Mouse (Mus musculus) kidney, postnatal 36 days (tissue): ENCODE data around the gene Lnx2.

Source experiments
- DNase-seq, 2 experiments: peaks; one replicate each; pipeline ENCODE4 v3.0.0; 2021 to 2022; ENCODE audit warnings: mixed read lengths in 2 of 2

The Lnx2 gene

DNA sequence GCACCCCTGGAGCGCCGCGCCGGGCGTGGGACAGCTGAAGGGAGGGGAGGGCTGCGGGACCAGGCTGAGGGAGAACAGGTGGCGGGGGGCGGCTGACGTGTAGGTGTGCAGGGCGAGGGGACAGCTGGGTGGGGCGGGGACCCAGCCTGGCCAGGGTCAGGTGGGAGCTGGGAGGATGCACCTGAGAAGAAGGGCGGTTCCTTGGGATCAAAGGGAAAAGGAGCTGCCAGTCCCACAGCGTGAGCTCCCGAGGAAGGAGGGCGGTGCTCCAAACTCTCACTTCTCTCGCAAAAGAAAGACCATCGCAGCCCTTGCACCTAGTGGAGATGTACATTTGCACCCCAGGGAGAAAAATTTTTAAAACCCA, 396 bp upstream of the Lnx2 start, which contains the start of gene Polr1d:
TSS of gene Polr1d (plus strand) at position 252 of the 367 bp plus-strand sequence.
- DNase-seq = no peak

DNA sequence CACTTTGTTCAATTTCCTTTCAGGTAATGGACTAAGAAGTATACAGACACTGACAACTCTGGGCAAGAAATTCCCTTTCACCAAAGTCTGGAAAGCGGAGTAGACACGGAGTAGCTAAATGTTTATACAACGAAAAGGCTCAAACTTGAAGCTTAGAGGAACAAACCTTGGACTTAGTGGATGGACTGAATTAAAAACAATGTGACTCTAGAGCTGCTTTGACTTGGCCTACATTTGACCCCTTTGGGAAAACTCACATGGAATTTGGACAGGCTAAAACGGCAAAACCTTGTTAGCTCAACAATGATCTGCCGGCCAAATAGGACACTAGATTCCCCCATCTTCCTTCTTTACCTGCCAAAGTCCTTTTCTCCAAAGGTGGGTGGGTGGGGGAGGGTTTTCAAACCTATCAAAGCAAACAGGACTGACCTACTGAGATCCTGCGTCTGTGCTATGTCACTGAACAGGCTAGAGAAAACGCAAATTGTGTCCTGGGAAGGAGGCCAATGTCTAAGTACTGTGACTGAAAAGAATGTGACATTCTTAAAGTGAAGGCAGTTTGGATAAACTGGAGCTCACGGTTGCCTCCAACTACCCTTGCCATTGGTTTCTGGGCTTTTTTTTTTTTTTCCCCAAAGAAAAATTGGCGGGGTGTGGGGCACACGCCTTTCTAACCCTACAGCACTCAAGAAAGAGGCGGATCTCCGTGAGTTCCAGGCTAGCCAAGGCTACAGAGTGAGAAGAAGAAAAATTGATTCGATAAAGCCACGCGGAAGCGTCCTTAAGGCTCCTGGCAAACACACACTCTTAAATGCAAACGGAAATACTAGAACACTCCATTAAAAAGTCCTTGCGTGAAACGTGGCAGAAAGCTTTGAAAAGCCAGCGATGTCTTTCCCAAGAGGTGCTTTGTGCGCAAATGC, 1.0 kb downstream of the Lnx2 start:
- DNase-seq = peak; percentile 55 to 65

GRCm38 (mm10) chr5:147073805-147074204, 2.6 kb downstream of the Lnx2 start:
- no peak for DNase-seq

DNA sequence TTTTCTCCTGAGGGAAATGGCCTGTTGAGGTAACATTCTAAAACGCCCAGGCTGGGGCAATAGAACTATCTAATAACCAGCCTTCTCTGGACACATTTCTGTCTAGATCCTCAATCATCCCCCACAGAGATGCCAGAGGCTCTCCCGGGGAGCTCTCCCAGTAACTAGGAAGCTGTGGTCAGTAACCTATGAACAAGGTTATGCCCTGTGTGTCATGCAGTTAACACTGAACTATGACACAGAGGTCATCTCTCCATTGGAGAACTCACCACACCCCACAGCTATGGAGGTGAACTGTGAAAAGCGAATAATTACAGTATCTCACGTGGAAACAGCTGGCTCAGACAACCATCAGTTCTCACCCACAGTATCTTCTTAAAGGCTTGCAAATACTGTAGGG, 4.5 kb downstream of the Lnx2 start:
- peak; percentile 49 to 60 for DNase-seq

GRCm38 (mm10) chr5:147070791-147071516, 5.4 kb downstream of the Lnx2 start:
- DNase-seq = peak; percentile 70 to 73

GRCm38 (mm10) chr5:147068876-147069275, 7.5 kb downstream of the Lnx2 start:
- no peak for DNase-seq

DNA sequence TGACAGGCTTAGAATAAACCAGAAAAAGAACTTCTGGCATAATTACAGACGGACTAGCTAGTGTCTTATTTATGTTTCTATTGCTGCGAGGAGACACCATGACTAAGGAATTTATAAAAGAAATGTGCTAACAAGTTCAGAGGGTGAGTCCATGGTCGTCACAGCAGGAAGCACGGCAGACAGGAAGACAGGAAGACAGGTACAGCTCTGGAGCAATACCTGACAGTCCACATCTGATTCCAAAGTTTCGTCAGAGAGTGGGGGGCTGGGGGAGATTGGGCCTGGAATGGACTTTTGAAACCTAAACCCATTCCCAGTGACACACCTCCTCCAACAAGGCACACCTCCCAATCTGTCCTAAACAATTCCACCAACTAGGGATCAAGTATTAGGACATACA, 9.4 kb downstream of the Lnx2 start:
- no peak for DNase-seq

DNA sequence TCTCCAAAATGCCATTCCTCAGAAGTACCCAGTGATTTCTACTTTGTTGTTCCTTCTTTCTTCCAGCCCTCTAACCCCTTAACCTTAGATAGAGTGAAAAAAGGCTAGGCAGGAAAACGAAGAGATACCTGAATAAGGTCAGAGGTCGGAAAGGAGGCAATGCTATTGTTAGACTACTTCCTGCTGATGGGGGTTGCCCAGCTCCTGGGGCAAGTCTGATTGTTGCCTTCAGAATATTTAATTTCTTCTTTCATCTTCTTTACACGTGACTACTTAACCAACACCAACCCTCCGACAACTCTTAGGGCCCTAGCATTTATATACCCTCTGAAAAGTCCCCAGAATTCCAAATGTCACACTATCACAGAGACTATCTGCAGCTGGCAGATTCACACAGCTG, 10.3 kb downstream of the Lnx2 start:
- no peak for DNase-seq

DNA sequence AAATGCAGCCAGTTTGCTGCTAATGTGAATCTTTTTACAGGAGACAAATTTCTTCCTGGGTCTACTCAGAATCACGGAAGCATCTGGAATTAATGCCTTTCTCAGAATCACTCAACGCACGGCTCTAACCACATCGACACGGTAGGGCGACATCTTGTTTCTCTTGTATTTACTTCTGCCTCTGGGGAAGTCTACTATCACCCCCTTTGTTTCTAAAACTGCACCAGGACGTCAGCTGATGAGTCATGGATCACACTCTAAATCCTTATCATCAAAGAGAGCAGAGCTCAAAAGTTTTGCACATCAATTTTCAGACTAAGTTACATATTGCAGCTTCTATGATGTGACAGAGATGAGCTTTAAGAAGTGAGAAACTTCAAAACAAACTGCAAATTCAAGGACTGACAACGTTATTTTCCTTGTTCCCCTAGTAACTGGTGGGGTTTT, 13.1 kb downstream of the Lnx2 start:
- DNase-seq = no peak

GRCm38 (mm10) chr5:147060024-147060423, 16.4 kb downstream of the Lnx2 start:
- no peak for DNase-seq

- no peak for DNase-seq
Measured at GRCm38 (mm10) chr5:147059319-147059718, 17.1 kb downstream of the Lnx2 start.

DNA sequence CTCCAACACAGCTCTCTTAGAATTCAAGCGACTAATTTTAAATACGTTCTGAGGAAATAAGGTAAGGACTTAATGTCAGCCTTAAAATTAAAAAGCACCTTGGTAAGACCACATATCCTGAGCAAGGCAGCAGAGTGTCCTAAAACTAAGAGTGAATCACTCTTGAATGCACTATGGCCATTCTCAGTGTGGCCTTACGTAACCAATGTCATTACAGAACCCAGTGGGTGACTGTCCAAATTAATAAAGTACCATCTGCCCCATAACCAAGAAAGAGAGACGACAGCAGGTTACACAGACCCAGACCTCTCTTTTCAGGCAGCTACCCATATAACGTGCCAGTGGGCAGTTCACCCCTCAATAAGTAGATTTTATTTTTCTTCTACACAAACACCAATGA, 17.7 kb downstream of the Lnx2 start:
- DNase-seq = no peak

DNA sequence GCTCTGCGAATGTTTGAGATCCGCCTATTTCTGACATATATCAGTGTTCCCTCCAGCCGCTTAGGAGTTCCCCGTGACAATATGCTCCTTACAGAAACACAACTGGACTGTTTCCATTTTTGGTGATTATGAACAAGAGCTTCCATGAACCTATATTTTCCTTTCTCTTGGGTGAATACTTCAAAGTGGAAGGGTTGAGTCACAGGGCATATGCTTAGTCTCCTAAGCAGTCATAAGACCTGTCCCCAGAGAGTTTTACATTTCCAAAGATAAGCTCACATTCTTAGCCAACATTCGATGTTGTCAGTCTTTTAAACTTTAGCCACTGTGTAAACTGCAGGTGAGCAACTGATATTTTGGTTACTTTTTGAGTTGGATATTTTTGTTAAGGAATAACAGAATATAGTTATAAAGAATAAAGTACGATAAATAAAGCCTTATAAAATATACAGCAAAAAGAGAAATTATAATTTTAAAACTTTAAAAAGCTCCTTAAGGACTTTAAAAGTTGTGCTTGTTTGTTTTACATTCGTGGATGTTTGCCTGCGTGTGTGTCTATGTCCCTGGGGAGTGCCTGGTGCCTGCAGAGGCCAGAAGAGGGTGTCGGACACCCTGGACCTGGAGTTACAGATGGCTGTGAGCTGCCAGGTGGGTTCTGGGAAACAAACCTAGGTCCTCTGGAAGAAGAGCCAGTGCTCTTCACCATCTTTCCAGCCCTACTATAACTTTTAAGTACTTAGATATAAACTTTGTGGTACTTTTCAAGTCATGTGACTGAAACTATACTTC, 18.6 kb downstream of the Lnx2 start:
- no peak for DNase-seq

GRCm38 (mm10) chr5:147056712-147057290, 19.6 kb downstream of the Lnx2 start:
- no peak for DNase-seq

DNA sequence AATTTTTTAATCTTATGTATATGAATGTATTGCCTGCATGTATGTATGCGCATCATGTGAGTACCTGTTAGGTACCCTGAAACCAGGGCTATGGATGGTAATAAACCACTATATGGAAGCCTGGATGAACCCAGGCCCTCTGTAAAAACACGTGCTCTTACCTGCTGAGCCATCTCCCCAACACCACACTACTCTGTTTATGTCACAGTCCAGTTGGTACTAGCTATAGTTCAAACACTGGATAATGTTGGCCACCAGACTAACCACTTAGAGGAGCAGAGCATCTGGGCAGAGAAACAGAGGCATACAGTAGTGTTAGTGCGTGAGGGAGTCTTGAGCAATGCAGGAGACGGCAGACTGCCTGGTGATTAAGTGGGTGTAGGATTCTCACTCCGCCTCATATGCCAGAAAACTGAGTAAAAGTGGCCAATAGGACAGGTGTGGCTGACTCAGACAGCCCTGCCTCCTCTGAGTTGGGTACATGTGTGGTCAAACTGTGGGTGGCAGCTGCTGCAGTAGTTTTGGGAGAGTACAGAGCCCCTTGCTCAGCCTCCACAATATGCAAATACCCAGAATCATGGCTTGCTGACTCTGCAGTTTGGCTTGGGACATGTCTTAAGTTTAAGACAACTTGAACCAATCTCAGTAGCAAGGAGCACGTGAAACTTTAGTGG, 20.7 kb downstream of the Lnx2 start:
- no peak for DNase-seq

DNA sequence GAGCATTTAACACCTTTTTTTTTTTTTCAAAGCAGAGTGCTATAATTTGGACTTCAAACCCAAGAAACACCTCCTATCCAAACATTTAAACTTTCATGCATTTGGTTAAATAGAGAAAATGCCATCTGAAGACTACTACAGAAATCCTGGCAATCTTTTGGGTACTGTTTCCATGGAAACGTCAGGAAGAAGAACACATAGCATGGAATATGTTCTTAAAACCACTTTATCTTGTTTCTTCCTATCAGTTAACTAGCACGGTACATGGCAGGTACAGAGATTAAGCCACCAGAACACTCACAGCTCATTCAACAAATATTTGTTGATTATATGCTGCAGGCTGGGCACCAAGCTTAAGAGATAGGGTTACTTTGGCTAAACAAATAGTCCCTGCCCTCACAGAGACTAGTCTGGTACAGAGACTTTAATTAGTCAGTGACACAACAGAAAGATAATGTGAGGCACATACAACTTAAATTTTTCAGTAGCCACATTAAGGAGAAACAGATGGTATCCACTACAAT, 21.6 kb downstream of the Lnx2 start:
- DNase-seq = no peak

DNA sequence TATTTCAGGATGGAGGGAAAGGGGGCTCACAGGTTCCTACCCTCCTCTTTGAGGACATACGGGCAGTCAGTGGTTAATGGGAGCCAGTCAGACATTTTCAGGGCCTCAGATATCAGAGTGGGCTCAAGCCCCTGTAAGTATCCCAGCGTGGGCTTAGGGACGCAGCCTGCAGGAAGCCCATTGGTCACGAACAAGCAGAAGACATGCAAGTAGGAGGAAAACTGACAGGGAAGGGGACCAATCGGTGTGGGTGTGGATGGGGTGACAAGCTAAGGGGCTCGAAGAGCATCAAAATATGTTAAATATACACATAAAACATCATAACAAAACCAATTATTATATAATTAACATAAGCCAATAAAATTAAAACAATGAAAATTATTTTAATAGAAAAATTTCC, 22.1 kb downstream of the Lnx2 start:
- DNase-seq = no peak

GRCm38 (mm10) chr5:147053481-147053880, 22.9 kb downstream of the Lnx2 start:
- no peak for DNase-seq

DNA sequence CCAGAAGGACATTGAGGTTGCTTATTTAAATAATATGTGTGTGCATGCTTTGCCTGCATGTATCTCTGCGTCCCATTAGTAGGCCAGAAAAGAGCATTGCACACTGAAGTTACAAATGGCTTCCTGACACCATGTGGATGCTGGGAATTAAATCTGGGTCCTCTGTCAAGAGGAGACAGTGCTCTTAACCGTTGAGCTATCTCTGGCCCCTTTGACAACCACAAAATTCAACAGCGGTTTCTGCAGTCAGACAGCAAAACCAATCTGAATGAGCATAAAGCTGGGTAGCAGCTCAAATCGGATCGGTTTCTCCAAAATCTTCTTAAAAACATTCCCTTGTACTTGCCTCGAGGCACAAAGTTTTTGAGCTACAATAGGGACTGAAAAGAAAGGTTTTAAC, 23.3 kb downstream of the Lnx2 start:
- no peak for DNase-seq

DNA sequence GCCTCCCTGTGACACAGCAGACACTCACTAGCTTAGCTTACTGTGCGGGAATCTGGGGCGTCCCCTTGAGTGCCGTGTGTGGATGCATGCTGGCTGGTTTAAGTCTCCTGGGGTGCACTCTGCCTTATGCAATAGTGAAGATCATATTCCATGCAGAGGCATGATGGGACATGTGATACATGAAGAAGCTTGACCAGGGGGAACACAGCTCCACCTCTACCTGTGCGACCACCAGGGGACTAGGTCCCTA, 24.2 kb downstream of the Lnx2 start:
- no peak for DNase-seq

- no peak for DNase-seq
Measured at GRCm38 (mm10) chr5:147051500-147052308, 24.7 kb downstream of the Lnx2 start.
